Mouse (Mus musculus) kidney, postnatal 0 days (tissue): Measurements from ENCODE around the gene Smtnl1. TPM values are rescaled to one million over a fixed set of nuclear protein-coding genes. Genes with fewer than 3 reads are reported as not detected.
A peak's percentile ranks its signal among the peaks of the same experiment; 100 is the strongest.

Experiments used
- ATAC-seq: fragments of 200-750 bp; cut with Nextera tagmentation; replicated peaks from 2 replicates; pipeline ENCODE4 v1.8.0; 2017; ENCODE audit warnings: low read depth, moderate number of reproducible peaks, moderate TSS enrichment, moderate library complexity; ENCODE audit not compliant: low FRiP score
- DNase-seq: peaks from one replicate; pipeline ENCODE4 v3.0.0-alpha.2; 2016; ENCODE audit warnings: low spot score
- H3K27ac ChIP-seq: fragments of 300-500 bp; sonication (generic); 2 replicates; pipeline ENCODE4 v1.5.1; 2014; ENCODE audit warnings: mild to moderate bottlenecking
- H3K27me3 ChIP-seq: fragments of 300-500 bp; sonication (generic); 2 replicates; pipeline ENCODE4 v1.6.1; 2014; ENCODE audit warnings: low read length, mixed read lengths; ENCODE audit not compliant: insufficient read depth
- H3K36me3 ChIP-seq: fragments of 300-500 bp; sonication (generic); 2 replicates; pipeline ENCODE4 v1.6.1; 2014; ENCODE audit warnings: low read length, mixed read lengths; ENCODE audit not compliant: insufficient read depth
- H3K4me1 ChIP-seq: fragments of 300-500 bp; sonication (generic); replicated peaks from 2 replicates; pipeline ENCODE4 v1.6.1; 2014; ENCODE audit warnings: antibody characterized with exemption, low read length, mixed read lengths; ENCODE audit not compliant: insufficient read depth
- H3K4me2 ChIP-seq: fragments of 300-500 bp; sonication (generic); 2 replicates; pipeline ENCODE4 v1.6.1; 2014; ENCODE audit warnings: mild to moderate bottlenecking, low read length, moderate library complexity, mixed read lengths
- H3K4me3 ChIP-seq: fragments of 300-500 bp; sonication (generic); replicated peaks from 2 replicates; pipeline ENCODE4 v1.5.1; 2014; ENCODE audit warnings: low read depth, low read length
- H3K9ac ChIP-seq: fragments of 300-500 bp; sonication (generic); 2 replicates; pipeline ENCODE4 v1.6.1; 2014; ENCODE audit warnings: low read depth, low read length
- H3K9me3 ChIP-seq: fragments of 300-500 bp; sonication (generic); replicated peaks from 2 replicates; pipeline ENCODE4 v1.6.1; 2016; ENCODE audit warnings: low read length, inconsistent platforms, mixed read lengths
- CTCF ChIP-seq: IDR thresholded peaks from 2 replicates; pipeline ENCODE4 v1.5.1; 2016; ENCODE audit warnings: antibody characterized with exemption, low read depth, mild to moderate bottlenecking, moderate library complexity
- WGBS: fragments of 180-500 bp; shearing (Covaris S2); extraction: QIAGEN DNeasy Blood & Tissue Kit; methylation state at CpG from one replicate; pipeline ENCODE4 v1.1.7; 2014; 5-methylcytosine and 5-hydroxymethylcytosine counted together
- polyA plus RNA-seq: library from polyadenylated mRNA; unstranded; fragments of >200 nt; fragmentation: Nextera tagmentation; extraction: Ambion mirVana; gene quantifications from 2 replicates; pipeline ENCODE4 v1.2.1, GENCODE M21; 2015

The Smtnl1 gene
- polyA plus RNA-seq, 1 experiment from 2014 or later, result 0.36 TPM

GRCm38 (mm10) chr2:84831666-84832391, 9.4 kb upstream of the Smtnl1 start:
- peak; percentile 92 for DNase-seq
- 0 out of 2 replicates have a peak, but pooled peaks cover 6% of the 10 kb centered on the region for H3K36me3 ChIP-seq
- no peak overlapping the region for H3K27ac ChIP-seq
- no peaks in the 10 kb centered on the region for H3K9me3 ChIP-seq
- ATAC-seq, result peak; percentile 62
- H3K4me1 ChIP-seq, result peaks cover 7% of the 10 kb centered on the region; the same call in 1 of the 2 replicates
- no peak overlapping the region for H3K4me2 ChIP-seq
- WGBS, result 26% methylated on average over 10 of the region's 10 CpGs
- H3K4me3 ChIP-seq, result no peak overlapping the region
- peak; percentile 92 for TF ChIP-seq CTCF
- no peak overlapping the region for H3K9ac ChIP-seq
- H3K27me3 ChIP-seq, result no peaks in the 10 kb centered on the region

- peak; percentile 25 for DNase-seq
Observed at GRCm38 (mm10) chr2:84827283-84827920, 5.0 kb upstream of the Smtnl1 start.

DNA sequence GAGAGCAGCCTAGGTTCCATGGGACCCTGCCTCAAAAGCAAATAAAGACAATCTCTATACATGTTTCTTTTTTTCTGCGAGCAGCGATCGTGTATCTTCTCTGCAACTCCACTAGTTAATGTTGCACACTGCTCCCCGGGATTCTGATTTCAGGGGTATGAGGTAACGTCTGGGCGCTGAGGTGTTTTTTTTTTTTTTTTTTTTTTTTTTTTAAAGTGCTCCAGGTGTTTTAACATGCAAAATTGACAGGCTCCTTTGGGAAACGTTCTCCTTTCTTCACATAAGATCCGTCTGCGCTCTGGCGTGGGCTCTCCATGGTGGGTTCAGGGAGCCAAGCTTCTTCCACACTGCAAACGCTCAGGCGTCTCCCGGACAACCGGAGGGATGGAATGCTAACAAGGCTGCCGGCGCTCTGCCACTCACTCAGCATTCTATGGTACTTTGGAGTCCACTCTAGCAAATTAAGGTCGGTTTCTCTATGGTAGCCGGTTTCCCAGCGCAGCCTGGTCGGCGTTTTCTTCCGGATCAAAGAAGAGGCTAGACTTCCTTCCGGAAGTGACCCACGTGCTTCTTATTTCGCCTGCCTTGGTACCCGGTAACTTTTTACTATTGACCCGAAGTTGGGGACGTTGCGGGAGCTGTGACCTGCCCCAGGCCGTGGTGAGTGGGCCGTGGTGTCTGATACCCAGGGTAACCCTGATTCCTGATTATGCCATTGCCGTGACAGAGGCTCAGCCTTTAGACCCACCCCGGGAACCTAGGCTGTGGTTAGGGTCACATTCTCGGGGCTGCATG, 4.2 kb upstream of the Smtnl1 start, which contains the start of gene Timm10:
Timm10 (plus strand) TSS at position 510 of the 795 bp plus-strand sequence.
- DNase-seq (peak; percentile 98), ATAC-seq (peak; percentile 86)
- peak within 1 kb of the TSS; percentile 81 for H3K4me3 ChIP-seq
- TF ChIP-seq CTCF, result no peak
- 0 out of 2 replicates have a peak, but pooled peaks cover 6% of the 10 kb centered on the region for H3K36me3 ChIP-seq
- peaks cover 7% of the 10 kb centered on the region; the same call in 1 of the 2 replicates for H3K4me1 ChIP-seq
- H3K9ac ChIP-seq, result peak within 1 kb of the TSS; percentile 80
- H3K4me2 ChIP-seq, result peak within 1 kb of the TSS; percentile 98
- whole genome bisulfite sequencing, result under 1% methylated on average over 34 of the region's 34 CpGs
- peak within 1 kb of the TSS; percentile 40; the same call in 1 of the 2 replicates for H3K27ac ChIP-seq
- H3K27me3 ChIP-seq, result no peaks in the 10 kb centered on the region
- no peaks in the 10 kb centered on the region for H3K9me3 ChIP-seq

More at GRCm38 (mm10) chr2:84827283-84827920, 5.0 kb upstream of the Smtnl1 start:
- 0 out of 2 replicates have a peak, but pooled peaks cover 6% of the 10 kb centered on the region for H3K36me3 ChIP-seq
- peak overlapping the region; percentile 98 for H3K4me2 ChIP-seq
- peaks cover 7% of the 10 kb centered on the region; the same call in 1 of the 2 replicates for H3K4me1 ChIP-seq
- H3K9ac ChIP-seq, result peak overlapping the region; percentile 80
- no peak for TF ChIP-seq CTCF
- peak; percentile 15; the same call in 1 of the 2 replicates for ATAC-seq
- peak overlapping the region; percentile 81 for H3K4me3 ChIP-seq
- H3K9me3 ChIP-seq, result no peaks in the 10 kb centered on the region
- peak overlapping the region; percentile 40; the same call in 1 of the 2 replicates for H3K27ac ChIP-seq
- WGBS, result under 1% methylated on average over 29 of the region's 29 CpGs
- H3K27me3 ChIP-seq, result no peaks in the 10 kb centered on the region

GRCm38 (mm10) chr2:84823237-84823636, 785 bp upstream of the Smtnl1 start:
- ATAC-seq, result no peak
- DNase-seq, result peak; percentile 47
- no peak overlapping the region for H3K27ac ChIP-seq
- peaks cover 7% of the 10 kb centered on the region; the same call in 1 of the 2 replicates for H3K4me1 ChIP-seq
- no peaks in the 10 kb centered on the region for H3K9me3 ChIP-seq
- H3K9ac ChIP-seq, result no peak overlapping the region
- WGBS, result 7% methylated on average over 2 of the region's 2 CpGs
- H3K27me3 ChIP-seq, result no peaks in the 10 kb centered on the region
- no peak overlapping the region for H3K4me3 ChIP-seq
- H3K36me3 ChIP-seq, result no peaks in the 10 kb centered on the region
- TF ChIP-seq CTCF, result no peak
- no peak overlapping the region for H3K4me2 ChIP-seq

GRCm38 (mm10) chr2:84819861-84820260, 2.6 kb downstream of the Smtnl1 start:
- H3K9me3 ChIP-seq, result no peaks in the 10 kb centered on the region
- H3K4me1 ChIP-seq, result no peaks in the 10 kb centered on the region
- H3K36me3 ChIP-seq, result no peaks in the 10 kb centered on the region
- no peak overlapping the region for H3K4me2 ChIP-seq
- no peak for TF ChIP-seq CTCF
- no peak for DNase-seq
- H3K4me3 ChIP-seq, result no peak overlapping the region
- no peak overlapping the region for H3K9ac ChIP-seq
- H3K27me3 ChIP-seq, result no peaks in the 10 kb centered on the region
- no peak overlapping the region for H3K27ac ChIP-seq
- ATAC-seq, result no peak
- WGBS, result 17% methylated on average over 3 of the region's 3 CpGs

- H3K27me3 ChIP-seq, result no peaks in the 10 kb centered on the region
- H3K4me1 ChIP-seq, result no peaks in the 10 kb centered on the region
- H3K9me3 ChIP-seq, result no peaks in the 10 kb centered on the region
- H3K36me3 ChIP-seq, result 0 out of 2 replicates have a peak, but pooled peaks cover 4% of the 10 kb centered on the region
- DNase-seq, result no peak
- TF ChIP-seq CTCF, result no peak
- no peak for ATAC-seq
- 81% methylated on average over 6 of the region's 6 CpGs for WGBS
- H3K9ac ChIP-seq, result no peak overlapping the region
- H3K4me3 ChIP-seq, result no peak overlapping the region
- no peak overlapping the region for H3K27ac ChIP-seq
- H3K4me2 ChIP-seq, result no peak overlapping the region
Observed at GRCm38 (mm10) chr2:84812676-84813075, 9.8 kb downstream of the Smtnl1 start.
